Mouse (Mus musculus): ENCODE data around the gene Gm20716. TPM values are rescaled to one million over a fixed set of nuclear protein-coding genes. Genes with fewer than 3 reads are reported as not detected.

Gm20716 gene
- polyA plus RNA-seq, 1 experiment = not detected

- Histone ChIP-seq H3K4me1 (ENCODE audit: control insufficient read depth, insufficient read depth, insufficient read length, low read length) (no peaks in the 10 kb centered on the region), H3K27ac (ENCODE audit: insufficient read depth, low read depth, low read length) (no peak overlapping the region), H3K27me3 (ENCODE audit: control insufficient read depth, insufficient read depth, low read length) (no peaks in the 10 kb centered on the region), H3K4me3 (ENCODE audit: low read depth, low read length) (no peak overlapping the region), H3K36me3 (ENCODE audit: control insufficient read depth, insufficient read depth, low read length) (no peaks in the 10 kb centered on the region)
- no peak for TF ChIP-seq POLR2A (IDR thresholded peaks at IDR 0.05; ENCODE audit: low read depth, low read length)
- TF ChIP-seq CTCF (IDR thresholded peaks at IDR 0.05; ENCODE audit: extremely low read depth, insufficient read length, insufficient replicate concordance, low read depth, low read length) = no peak
- 82% methylated on average over 4 of the region's 4 CpGs for WGBS
Observed at GRCm38 (mm10) chr2:168257188-168257587, 27.0 kb upstream of the Gm20716 start.

- H3K36me3 ChIP-seq (ENCODE audit: control insufficient read depth, insufficient read depth, low read length) = no peaks in the 10 kb centered on the region
- WGBS = 27% methylated on average over 3 of the region's 3 CpGs
Observed at GRCm38 (mm10) chr2:168256506-168256905, 26.3 kb upstream of the Gm20716 start.

GRCm38 (mm10) chr2:168253822-168254221, 23.7 kb upstream of the Gm20716 start:
- H3K36me3 ChIP-seq (ENCODE audit: control insufficient read depth, insufficient read depth, low read length) = no peaks in the 10 kb centered on the region
- TF ChIP-seq POLR2A (IDR thresholded peaks at IDR 0.05; ENCODE audit: low read depth, low read length) = no peak
- TF ChIP-seq CTCF (IDR thresholded peaks at IDR 0.05; ENCODE audit: extremely low read depth, insufficient read length, insufficient replicate concordance, low read depth, low read length) = no peak

More at GRCm38 (mm10) chr2:168256506-168256905, 26.3 kb upstream of the Gm20716 start:
- no peak overlapping the region for H3K27ac ChIP-seq (ENCODE audit: insufficient read depth, low read depth, low read length)
- H3K4me3 ChIP-seq (ENCODE audit: low read depth, low read length) = no peak overlapping the region
- H3K4me1 ChIP-seq (ENCODE audit: control insufficient read depth, insufficient read depth, insufficient read length, low read length) = no peaks in the 10 kb centered on the region
- H3K27me3 ChIP-seq (ENCODE audit: control insufficient read depth, insufficient read depth, low read length) = no peaks in the 10 kb centered on the region
- no peak for TF ChIP-seq CTCF (IDR thresholded peaks at IDR 0.05; ENCODE audit: extremely low read depth, insufficient read length, insufficient replicate concordance, low read depth, low read length)
- no peak for TF ChIP-seq POLR2A (IDR thresholded peaks at IDR 0.05; ENCODE audit: low read depth, low read length)

GRCm38 (mm10) chr2:168252639-168253292, 22.6 kb upstream of the Gm20716 start:
- H3K27ac ChIP-seq (ENCODE audit: insufficient read depth, low read depth, low read length) = no peak overlapping the region
- H3K27me3 ChIP-seq (ENCODE audit: control insufficient read depth, insufficient read depth, low read length) = no peaks in the 10 kb centered on the region
- no peaks in the 10 kb centered on the region for H3K4me1 ChIP-seq (ENCODE audit: control insufficient read depth, insufficient read depth, insufficient read length, low read length)
- H3K36me3 ChIP-seq (ENCODE audit: control insufficient read depth, insufficient read depth, low read length) = no peaks in the 10 kb centered on the region
- no peak for TF ChIP-seq POLR2A (IDR thresholded peaks at IDR 0.05; ENCODE audit: low read depth, low read length)
- TF ChIP-seq CTCF (IDR thresholded peaks at IDR 0.05; ENCODE audit: extremely low read depth, insufficient read length, insufficient replicate concordance, low read depth, low read length) = peak; percentile 53; the same call in 1 of the 2 replicates
- H3K4me3 ChIP-seq (ENCODE audit: low read depth, low read length) = no peak overlapping the region
- WGBS = 22% methylated on average over 16 of the region's 16 CpGs

More at GRCm38 (mm10) chr2:168253822-168254221, 23.7 kb upstream of the Gm20716 start:
- 49% methylated on average over 7 of the region's 7 CpGs for WGBS
- Histone ChIP-seq H3K4me3 (ENCODE audit: low read depth, low read length) (no peak overlapping the region), H3K4me1 (ENCODE audit: control insufficient read depth, insufficient read depth, insufficient read length, low read length) (no peaks in the 10 kb centered on the region), H3K27me3 (ENCODE audit: control insufficient read depth, insufficient read depth, low read length) (no peaks in the 10 kb centered on the region), H3K27ac (ENCODE audit: insufficient read depth, low read depth, low read length) (no peak overlapping the region)

GRCm38 (mm10) chr2:168250270-168250669, 20.1 kb upstream of the Gm20716 start:
- H3K27me3 ChIP-seq (ENCODE audit: control insufficient read depth, insufficient read depth, low read length) = no peaks in the 10 kb centered on the region
- H3K4me1 ChIP-seq (ENCODE audit: control insufficient read depth, insufficient read depth, insufficient read length, low read length) = no peaks in the 10 kb centered on the region
- TF ChIP-seq CTCF (IDR thresholded peaks at IDR 0.05; ENCODE audit: extremely low read depth, insufficient read length, insufficient replicate concordance, low read depth, low read length) = peak; percentile 85; the same call in 1 of the 2 replicates
- no peak for TF ChIP-seq POLR2A (IDR thresholded peaks at IDR 0.05; ENCODE audit: low read depth, low read length)
- WGBS = 14% methylated on average over 8 of the region's 8 CpGs
- H3K4me3 ChIP-seq (ENCODE audit: low read depth, low read length) = no peak overlapping the region
- H3K27ac ChIP-seq (ENCODE audit: insufficient read depth, low read depth, low read length) = no peak overlapping the region
- no peaks in the 10 kb centered on the region for H3K36me3 ChIP-seq (ENCODE audit: control insufficient read depth, insufficient read depth, low read length)

GRCm38 (mm10) chr2:168248856-168249245, 18.7 kb upstream of the Gm20716 start:
- no peaks in the 10 kb centered on the region for H3K36me3 ChIP-seq (ENCODE audit: control insufficient read depth, insufficient read depth, low read length)
- TF ChIP-seq POLR2A (IDR thresholded peaks at IDR 0.05; ENCODE audit: low read depth, low read length) = no peak
- TF ChIP-seq CTCF (IDR thresholded peaks at IDR 0.05; ENCODE audit: extremely low read depth, insufficient read length, insufficient replicate concordance, low read depth, low read length) = 0 out of 2 replicates have a peak, but pooled peaks have one; percentile 16
- no peak overlapping the region for H3K27ac ChIP-seq (ENCODE audit: insufficient read depth, low read depth, low read length)
- no peak overlapping the region for H3K4me3 ChIP-seq (ENCODE audit: low read depth, low read length)
- H3K27me3 ChIP-seq (ENCODE audit: control insufficient read depth, insufficient read depth, low read length) = no peaks in the 10 kb centered on the region
- WGBS = 30% methylated on average over 2 of the region's 2 CpGs
- H3K4me1 ChIP-seq (ENCODE audit: control insufficient read depth, insufficient read depth, insufficient read length, low read length) = no peaks in the 10 kb centered on the region

GRCm38 (mm10) chr2:168248167-168248855, 18.1 kb upstream of the Gm20716 start:
- no peak overlapping the region for H3K27ac ChIP-seq (ENCODE audit: insufficient read depth, low read depth, low read length)
- H3K27me3 ChIP-seq (ENCODE audit: control insufficient read depth, insufficient read depth, low read length) = no peaks in the 10 kb centered on the region
- no peaks in the 10 kb centered on the region for H3K4me1 ChIP-seq (ENCODE audit: control insufficient read depth, insufficient read depth, insufficient read length, low read length)
- no peaks in the 10 kb centered on the region for H3K36me3 ChIP-seq (ENCODE audit: control insufficient read depth, insufficient read depth, low read length)
- no peak for TF ChIP-seq CTCF (IDR thresholded peaks at IDR 0.05; ENCODE audit: extremely low read depth, insufficient read length, insufficient replicate concordance, low read depth, low read length)
- 66% methylated on average over 8 of the region's 8 CpGs for WGBS
- H3K4me3 ChIP-seq (ENCODE audit: low read depth, low read length) = no peak overlapping the region
